Mouse (Mus musculus) v-Abl transformed pro-B cells (cell line): ENCODE data around the gene Gopc.

Experiments
- in situ Hi-C, 2 experiments: fragments of 400-800 bp; cut with MboI; formaldehyde crosslinking; loops; one replicate each; pipeline ENCODE4 v1.15.1; 2025; ENCODE audit not compliant: unreplicated experiment in 2 of 2

Gopc gene

GRCm38 (mm10) chr10:52381845-52382591 lies at the start of gene Gopc:
TSS of gene Gopc (minus strand) at chr10:52382124.
- in situ Hi-C loops = loop anchor here (10.0 to 25.0 kb wide), 6 partner anchors 47 to 1695 kb away; no protein-coding TSS in a partner anchor

- in situ Hi-C loops = no loop called here
These were observed 49.0 kb upstream of the Gopc start for GRCm38 (mm10) chr10:52430953-52431352.

GRCm38 (mm10) chr10:52427634-52428415 lies 45.9 kb upstream of the Gopc start:
- in situ Hi-C loops = no loop called here

GRCm38 (mm10) chr10:52426314-52426980 lies 44.5 kb upstream of the Gopc start:
- in situ Hi-C loops = no loop called here

GRCm38 (mm10) chr10:52423097-52423496 lies 41.2 kb upstream of the Gopc start:
- in situ Hi-C loops = loop anchor here (25.0 kb wide), 2 partner anchors 914 to 1189 kb away; partner anchors contain the start of gene Pln (in 1 of the 2)

- in situ Hi-C loops = loop anchor here (25.0 kb wide), 2 partner anchors 916 to 1191 kb away; partner anchors contain the start of gene Pln (in 1 of the 2)
These were observed 39.8 kb upstream of the Gopc start for GRCm38 (mm10) chr10:52421716-52422115.

DNA sequence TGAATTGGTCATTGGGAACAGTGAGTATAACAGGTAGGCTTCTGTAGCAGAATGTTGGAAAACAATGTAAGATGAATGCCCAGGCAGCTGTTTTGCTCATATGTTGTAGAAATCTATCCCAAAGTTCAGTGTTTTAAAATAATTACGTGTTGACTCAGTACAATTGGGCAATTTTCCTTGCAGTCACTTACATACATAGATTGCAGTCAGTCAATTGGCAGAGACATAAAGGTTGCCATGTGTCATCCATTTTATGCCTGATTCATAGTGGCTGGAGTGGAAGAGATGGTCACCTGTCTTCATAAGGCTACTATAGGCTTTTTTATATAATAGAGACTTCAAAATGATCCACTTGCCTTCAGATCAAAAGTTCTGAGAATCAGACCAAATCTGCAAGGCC lies 38.6 kb upstream of the Gopc start:
- in situ Hi-C loops = loop anchor here (25.0 kb wide), 2 partner anchors 917 to 1192 kb away; partner anchors contain the start of gene Pln (in 1 of the 2)

- in situ Hi-C loops = loop anchor here (25.0 kb wide), 2 partner anchors 918 to 1193 kb away; partner anchors contain the start of gene Pln (in 1 of the 2)
These were observed 37.5 kb upstream of the Gopc start for GRCm38 (mm10) chr10:52419402-52419801.

GRCm38 (mm10) chr10:52418931-52419330 lies 37.0 kb upstream of the Gopc start:
- in situ Hi-C loops = loop anchor here (25.0 kb wide), 2 partner anchors 918 to 1193 kb away; partner anchors contain the start of gene Pln (in 1 of the 2)

DNA sequence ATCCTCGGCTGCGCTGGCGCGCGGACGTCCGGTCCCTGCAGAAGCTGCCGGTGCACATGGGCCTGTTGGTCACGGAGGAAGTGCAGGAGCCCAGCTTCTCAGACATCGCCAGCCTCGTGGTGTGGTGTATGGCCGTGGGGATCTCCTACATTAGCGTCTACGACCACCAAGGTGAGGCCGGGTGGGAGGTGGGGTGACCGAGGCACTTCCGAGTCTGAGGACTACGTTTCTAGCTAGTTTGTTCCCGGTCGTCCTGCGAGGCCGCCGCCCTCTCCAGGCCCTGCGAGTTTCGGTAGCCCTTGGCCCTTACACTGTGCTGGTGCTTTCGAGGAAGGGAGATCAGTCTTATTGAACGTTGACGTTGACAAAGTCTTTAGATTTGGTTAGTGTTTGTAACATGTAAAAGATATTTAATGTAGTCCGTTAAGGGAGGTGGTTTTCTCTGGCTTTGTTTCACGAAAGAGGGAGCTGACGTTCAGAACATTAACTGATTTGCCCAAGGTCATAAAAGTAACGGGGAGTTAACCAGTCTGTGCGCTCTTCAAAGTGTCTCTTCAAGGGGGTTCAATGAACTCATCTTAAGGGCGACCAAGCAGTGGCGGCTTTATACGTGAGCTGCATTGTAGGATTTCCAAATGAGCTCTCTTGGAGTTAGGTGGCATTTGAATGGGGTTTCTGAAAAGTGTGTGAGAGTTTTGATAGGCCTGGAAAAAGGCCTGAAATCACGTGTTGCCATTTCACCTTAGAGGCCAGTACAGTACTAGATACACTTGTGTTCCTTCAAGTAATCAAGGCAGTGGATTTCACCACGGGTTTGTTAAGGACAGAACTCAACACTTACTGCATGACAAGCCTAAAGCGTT lies 36.3 kb upstream of the Gopc start:
- in situ Hi-C loops = loop anchor here (25.0 kb wide), 2 partner anchors 919 to 1194 kb away; partner anchors contain the start of gene Pln (in 1 of the 2)

GRCm38 (mm10) chr10:52417299-52417997 lies 35.5 kb upstream of the Gopc start, which contains the start of gene Nus1:
TSS of gene Nus1 (plus strand) at chr10:52417547.
- in situ Hi-C loops = loop anchor here (25.0 kb wide), 2 partner anchors 920 to 1195 kb away; partner anchors contain the start of gene Pln (in 1 of the 2)

- in situ Hi-C loops = loop anchor here (25.0 kb wide), 2 partner anchors 921 to 1196 kb away; partner anchors contain the start of gene Pln (in 1 of the 2)
These were observed 34.5 kb upstream of the Gopc start for GRCm38 (mm10) chr10:52416458-52416857.

GRCm38 (mm10) chr10:52415020-52415419 lies 33.1 kb upstream of the Gopc start:
- in situ Hi-C loops = loop anchor here (25.0 kb wide), 2 partner anchors 922 to 1197 kb away; partner anchors contain the start of gene Pln (in 1 of the 2)

- in situ Hi-C loops = loop anchor here (25.0 kb wide), 2 partner anchors 930 to 1205 kb away; partner anchors contain the start of gene Pln (in 1 of the 2)
These were observed 25.6 kb upstream of the Gopc start for GRCm38 (mm10) chr10:52407526-52407925.

GRCm38 (mm10) chr10:52405160-52405559 lies 23.2 kb upstream of the Gopc start:
- in situ Hi-C loops = loop anchor here (25.0 kb wide), 2 partner anchors 932 to 1207 kb away; partner anchors contain the start of gene Pln (in 1 of the 2)

- in situ Hi-C loops = loop anchor here (25.0 kb wide), 5 partner anchors 938 to 1712 kb away; partner anchors contain the start of gene Pln (in 1 of the 2)
These were observed 17.8 kb upstream of the Gopc start for GRCm38 (mm10) chr10:52399722-52400121.

DNA sequence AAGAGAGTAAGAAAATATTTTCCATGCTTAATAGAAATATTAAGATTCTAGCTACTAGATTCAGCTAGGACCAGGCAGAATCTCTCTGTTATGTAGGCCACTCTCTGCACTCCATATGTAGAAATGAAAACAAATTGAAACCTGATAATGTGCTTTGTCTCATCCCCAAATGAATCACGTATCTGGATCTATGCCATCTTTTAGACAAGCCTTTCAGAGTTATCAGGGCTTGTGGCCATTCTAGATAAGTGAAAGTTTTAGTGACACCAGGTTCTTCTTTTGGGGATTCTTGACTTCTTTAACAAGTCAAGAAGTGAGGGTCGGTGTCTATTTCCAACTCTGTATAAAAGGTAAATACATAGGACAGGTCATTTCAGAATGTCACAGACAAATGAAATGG lies 16.8 kb upstream of the Gopc start:
- in situ Hi-C loops = loop anchor here (25.0 kb wide), 3 partner anchors 986 to 1711 kb away; no protein-coding TSS in a partner anchor

DNA sequence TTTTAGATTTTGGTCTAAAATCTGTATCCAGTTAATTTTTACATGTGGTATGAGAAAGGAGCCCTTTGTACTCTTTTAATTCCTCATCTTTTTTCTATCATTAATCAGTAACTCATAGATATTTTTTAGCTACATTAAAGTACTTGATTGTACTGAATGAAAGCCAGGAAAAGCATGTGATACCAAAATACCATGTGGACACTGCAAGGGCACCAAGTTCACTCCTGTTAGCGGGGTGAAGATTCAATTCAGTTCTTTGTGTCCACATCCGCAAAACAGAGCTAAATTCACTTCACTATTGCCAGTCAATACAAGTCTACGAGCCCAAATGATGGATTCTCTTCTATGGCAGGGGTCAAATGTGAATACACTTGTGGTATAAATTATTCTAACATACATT lies 14.7 kb upstream of the Gopc start:
- in situ Hi-C loops = loop anchor here (25.0 kb wide), 3 partner anchors 984 to 1709 kb away; no protein-coding TSS in a partner anchor
